ENCODE assay signal across 30 mouse cellular contexts in genomic region chr3:135683275-135683674, GRCm38 (mm10). TPM values are rescaled to one million over a fixed set of nuclear protein-coding genes. Genes with fewer than 3 reads are reported as not detected.
DNase-seq lines count a peak whose midpoint lies in the region; ATAC-seq and TF ChIP-seq lines count a peak whose summit lies in the region.
"Had no signal": no experiment of that assay in that cellular context is flagged by ENCODE, and none has a peak within 500 bp of the region (broad histone marks: within the 10 kb centered on the region; RNA-seq: fewer than 3 reads in every experiment).

No protein-coding gene starts in this region.

- no peak for DNase-seq in heart, postnatal 14 days
- DNase-seq in left cerebral cortex, adult 2 months (ENCODE audit: extremely low spot score in 1 of 2, low spot score in 2 of 2): no peak
- DNase-seq in ovary, postnatal 36 days (ENCODE audit: low spot score): no peak
- DNase-seq: adrenal gland, adult 8-10 months; cerebellum, adult 8-10 months; cerebellum, postnatal 36 days; gastrocnemius, postnatal 10 days; heart, adult 11 months; heart, postnatal 10 days; kidney, adult 8-10 months; kidney, postnatal 4 days; left cerebral cortex, postnatal 4 days; liver, postnatal 0 days; right cerebral cortex, postnatal 4 days; thymus, adult 18-20 months; thymus, postnatal 4 days had no signal

- no peak for ATAC-seq in heart, embryonic 16.5 days (replicated peaks; ENCODE audit: extremely low read depth, insufficient read depth, low FRiP score)
- ATAC-seq in common myeloid progenitor, adult 5-6 weeks (replicated peaks; ENCODE audit: low read depth, poor library complexity, severe bottlenecking): peak; percentile 41
- peak; percentile 38; the same call in 1 of the 2 replicates for ATAC-seq in megakaryocyte, adult 5-6 weeks (ENCODE audit: poor library complexity, severe bottlenecking)
- no peak for ATAC-seq in midbrain, embryonic 16.5 days
- ATAC-seq: hindbrain, embryonic 16.5 days; intestine, embryonic 16.5 days; liver, embryonic 12.5 days; liver, postnatal 0 days had no signal

- H3K4me3 ChIP-seq in heart, embryonic 16.5 days (ENCODE audit: low read length): no peak overlapping the region
- H3K4me3 ChIP-seq in left cerebral cortex, adult 2 months: no peak overlapping the region
- no peak overlapping the region for H3K4me3 ChIP-seq in midbrain, embryonic 16.5 days (ENCODE audit: low read depth, low read length)
- H3K4me3 ChIP-seq: embryonic facial prominence, embryonic 15.5 days; forebrain, embryonic 12.5 days; heart, embryonic 12.5 days; liver, embryonic 12.5 days; midbrain, embryonic 12.5 days; neural tube, embryonic 15.5 days had no signal

- H3K9ac ChIP-seq in heart, embryonic 16.5 days (ENCODE audit: low read length): no peak overlapping the region
- H3K9ac ChIP-seq in midbrain, embryonic 16.5 days (ENCODE audit: low read depth, low read length): no peak overlapping the region
- H3K9ac ChIP-seq: embryonic facial prominence, embryonic 15.5 days; forebrain, embryonic 12.5 days; heart, embryonic 12.5 days; liver, embryonic 12.5 days; liver, postnatal 0 days; midbrain, embryonic 12.5 days; neural tube, embryonic 15.5 days had no signal

- no peaks in the 10 kb centered on the region for H3K27me3 ChIP-seq in heart, embryonic 16.5 days (ENCODE audit: control insufficient read depth, insufficient read depth, low read length)
- H3K27me3 ChIP-seq in midbrain, embryonic 16.5 days (ENCODE audit: control insufficient read depth, insufficient read depth, low read depth, low read length): no peaks in the 10 kb centered on the region
- H3K27me3 ChIP-seq: embryonic facial prominence, embryonic 15.5 days; forebrain, embryonic 12.5 days; heart, embryonic 12.5 days; liver, embryonic 12.5 days; midbrain, embryonic 12.5 days; neural tube, embryonic 15.5 days had no signal

- H3K4me1 ChIP-seq in heart, embryonic 16.5 days (ENCODE audit: control insufficient read depth, insufficient read depth, low read length): peaks cover 53% of the 10 kb centered on the region
- H3K4me1 ChIP-seq in midbrain, embryonic 16.5 days (ENCODE audit: control insufficient read depth, insufficient read depth, low read length): 0 out of 2 replicates have a peak, but pooled peaks cover 3% of the 10 kb centered on the region

- no peak for TF ChIP-seq CTCF in left cerebral cortex, adult 2 months (IDR thresholded peaks at IDR 0.05)

- no peaks in the 10 kb centered on the region for H3K9me3 ChIP-seq in heart, embryonic 16.5 days (replicated peaks; ENCODE audit: control insufficient read depth, low read length)
- H3K9me3 ChIP-seq in midbrain, embryonic 16.5 days (replicated peaks; ENCODE audit: control insufficient read depth, low read length, poor library complexity, severe bottlenecking): no peaks in the 10 kb centered on the region
- H3K9me3 ChIP-seq: embryonic facial prominence, embryonic 15.5 days; forebrain, embryonic 12.5 days; heart, embryonic 12.5 days; liver, embryonic 12.5 days; midbrain, embryonic 12.5 days; neural tube, embryonic 15.5 days had no signal

- H3K27ac ChIP-seq in heart, embryonic 16.5 days (ENCODE audit: low read length): peak overlapping the region; percentile 9; the same call in 1 of the 2 replicates
- no peak overlapping the region for H3K27ac ChIP-seq in left cerebral cortex, adult 2 months
- H3K27ac ChIP-seq in midbrain, embryonic 16.5 days (ENCODE audit: low read length): no peak overlapping the region
- H3K27ac ChIP-seq: forebrain, embryonic 12.5 days; kidney, postnatal 0 days; liver, embryonic 12.5 days; macrophage; midbrain, embryonic 12.5 days; neural tube, embryonic 15.5 days had no signal

- intact Hi-C loops in heart, postnatal 14 days (cut with DNase I): no loop called here
- intact Hi-C loops in left cerebral cortex, adult 2 months (cut with DNase I): no loop called here

- WGBS in heart, embryonic 16.5 days: 55% methylated on average over 6 of the region's 6 CpGs
- WGBS in midbrain, embryonic 16.5 days: 77% methylated on average over 6 of the region's 6 CpGs

- H3K36me3 ChIP-seq in heart, embryonic 16.5 days (ENCODE audit: control insufficient read depth, insufficient read depth): no peaks in the 10 kb centered on the region
- H3K36me3 ChIP-seq in midbrain, embryonic 16.5 days (ENCODE audit: control insufficient read depth, insufficient read depth, low read length): no peaks in the 10 kb centered on the region
- H3K36me3 ChIP-seq: forebrain, embryonic 12.5 days; heart, embryonic 12.5 days; liver, embryonic 12.5 days; midbrain, embryonic 12.5 days; neural tube, embryonic 15.5 days had no signal

- H3K4me2 ChIP-seq in heart, embryonic 16.5 days (ENCODE audit: low read depth, low read length): no peak overlapping the region
- H3K4me2 ChIP-seq in midbrain, embryonic 16.5 days (ENCODE audit: low read length): no peak overlapping the region
- H3K4me2 ChIP-seq: embryonic facial prominence, embryonic 15.5 days; forebrain, embryonic 12.5 days; heart, embryonic 12.5 days; liver, embryonic 12.5 days; midbrain, embryonic 12.5 days; neural tube, embryonic 15.5 days had no signal

RNA-seq across cellular contexts. Expression of gene Nfkb1, which starts 8.1 kb away (rescaled TPM):
- 21.7 and 24.0 TPM in 2 replicates for polyA plus RNA-seq in heart, embryonic 16.5 days (2015; fragmentation: Nextera tagmentation; extraction: Ambion mirVana)
- total RNA-seq in heart, postnatal 14 days (2021): 10 to 100 TPM; 44.1 to 45.4 TPM
- 121 and 126 TPM in 2 replicates for total RNA-seq in common myeloid progenitor, adult 5-6 weeks (2017)
- total RNA-seq in megakaryocyte, adult 5-6 weeks (2015): 104 and 105 TPM in 2 replicates
- 181 and 183 TPM in 2 replicates for total RNA-seq in megakaryocyte, adult 5-6 weeks (2017)
- total RNA-seq in left cerebral cortex, adult 2 months (2021): 10 to 100 TPM; 20.8 to 24.4 TPM
- 6.7 and 6.8 TPM in 2 replicates for polyA plus RNA-seq in midbrain, embryonic 16.5 days (2015; fragmentation: Nextera tagmentation; extraction: Ambion mirVana)

Comparison
In these comparisons a context has a peak if more than half of its experiments do, and no peak if none do; other contexts are left out.
1. ATAC-seq: peak in common myeloid progenitor, adult 5-6 weeks (single experiment) and megakaryocyte, adult 5-6 weeks (single experiment); none in heart, embryonic 16.5 days (single experiment) and midbrain, embryonic 16.5 days (single experiment).